Mouse (Mus musculus) cerebellum, adult 2 months (tissue): ENCODE results near the gene Ern1.

Source experiments
- CTCF ChIP-seq: fragments of 200-500 bp; IDR thresholded peaks from 2 replicates; pipeline ENCODE4 v1.5.1; 2011; ENCODE audit warnings: low read depth, mild to moderate bottlenecking, control low read depth, low read length, moderate library complexity, borderline replicate concordance; ENCODE audit not compliant: insufficient read depth
- POLR2A ChIP-seq: fragments of 200-500 bp; IDR thresholded peaks from 2 replicates; pipeline ENCODE4 v1.6.1; 2011; ENCODE audit warnings: low read length, control low read depth, borderline replicate concordance; ENCODE audit not compliant: insufficient read depth

GRCm38 (mm10) chr11:106478745-106479144, 8.9 kb downstream of the Ern1 start:
- TF ChIP-seq CTCF (no peak), POLR2A (no peak)
